Mouse (Mus musculus): ENCODE data around the gene Gm27235. TPM values are rescaled to one million over a fixed set of nuclear protein-coding genes. Genes with fewer than 3 reads are reported as not detected.
"Not testable (repeated sequence)": the region's sequence is repeated elsewhere in the genome, so short reads cannot be mapped to it uniquely, and the experiment has no call there.

Gene Gm27235
- total RNA-seq (2014; fragmentation: Nextera tagmentation), result not detected in 2 replicates
- total RNA-seq (2017), result not detected in 2 replicates

GRCm38 (mm10) chr9:35790001-35790400, at the start of gene Gm27235, which contains the start of gene D730048I06Rik:
Gene Gm27235 (minus strand): TSS chr9:35790101.
Gene D730048I06Rik (minus strand): TSS chr9:35790112.
- ATAC-seq (replicated peaks; ENCODE audit: low FRiP score, low TSS enrichment, poor library complexity, severe bottlenecking), result no peak

GRCm38 (mm10) chr9:35817881-35818280, 28.0 kb upstream of the Gm27235 start:
- not testable (repeated sequence) for ATAC-seq (replicated peaks; ENCODE audit: low FRiP score, low TSS enrichment, poor library complexity, severe bottlenecking)

- no peak for ATAC-seq (replicated peaks; ENCODE audit: low FRiP score, low TSS enrichment, poor library complexity, severe bottlenecking)
Observed at GRCm38 (mm10) chr9:35798146-35798545, 8.2 kb upstream of the Gm27235 start.

- ATAC-seq (replicated peaks; ENCODE audit: low FRiP score, low TSS enrichment, poor library complexity, severe bottlenecking), result no peak
Observed at GRCm38 (mm10) chr9:35778009-35778408, 11.9 kb downstream of the Gm27235 start, which contains the start of gene Gm17727. Gene Gm17727 (minus strand): TSS chr9:35778109.

- no peak for ATAC-seq (replicated peaks; ENCODE audit: low FRiP score, low TSS enrichment, poor library complexity, severe bottlenecking)
Observed at GRCm38 (mm10) chr9:35756843-35757242, 33.1 kb downstream of the Gm27235 start.

- ATAC-seq (replicated peaks; ENCODE audit: low FRiP score, low TSS enrichment, poor library complexity, severe bottlenecking), result no peak
Observed at GRCm38 (mm10) chr9:35740749-35741148, 49.2 kb downstream of the Gm27235 start, which contains the start of gene Gm17677. Gene Gm17677 (plus strand): TSS chr9:35741049.

Other genes with a start within 250 kb of the Gm27235 start
- not detected in 2 replicates for gene Ddx25, start 231.6 kb downstream of the Gm27235 start, total RNA-seq (2014; fragmentation: Nextera tagmentation)
- gene Ddx25, start 231.6 kb downstream of the Gm27235 start, total RNA-seq (2017), result 0.11 TPM in 1 of 2 replicates, not detected in the other
- gene Pus3, start 231.5 kb downstream of the Gm27235 start, total RNA-seq (2014; fragmentation: Nextera tagmentation), result 23.3 and 27.3 TPM in 2 replicates
- gene Pus3, start 231.5 kb downstream of the Gm27235 start, total RNA-seq (2017), result 34.8 and 44.3 TPM in 2 replicates
- 0.59 and 1.2 TPM in 2 replicates for gene Pate2, start 219.8 kb downstream of the Gm27235 start, total RNA-seq (2014; fragmentation: Nextera tagmentation)
- gene Pate2, start 219.8 kb downstream of the Gm27235 start, total RNA-seq (2017), result not detected in 2 replicates
- gene Hyls1, start 219.7 kb downstream of the Gm27235 start, total RNA-seq (2014; fragmentation: Nextera tagmentation), result 11.1 and 12.1 TPM in 2 replicates
- 10.1 and 11.0 TPM in 2 replicates for gene Hyls1, start 219.7 kb downstream of the Gm27235 start, total RNA-seq (2017)
- gene Pate4, start 178.2 kb downstream of the Gm27235 start, total RNA-seq (2014; fragmentation: Nextera tagmentation), result not detected in 2 replicates
- gene Pate4, start 178.2 kb downstream of the Gm27235 start, total RNA-seq (2017), result not detected in 2 replicates
- gene Pate3, start 141.9 kb downstream of the Gm27235 start, total RNA-seq (2014; fragmentation: Nextera tagmentation), result not detected in 2 replicates
- not detected in 2 replicates for gene Pate3, start 141.9 kb downstream of the Gm27235 start, total RNA-seq (2017)
- gene Pate1, start 102.7 kb downstream of the Gm27235 start, total RNA-seq (2014; fragmentation: Nextera tagmentation), result not detected in 2 replicates
- not detected in 2 replicates for gene Pate1, start 102.7 kb downstream of the Gm27235 start, total RNA-seq (2017)
- gene Gm17677, start 49.1 kb downstream of the Gm27235 start, total RNA-seq (2014; fragmentation: Nextera tagmentation), result not detected in 2 replicates
- not detected in 2 replicates for gene Gm17677, start 49.1 kb downstream of the Gm27235 start, total RNA-seq (2017)
- gene Gm17727, start 12.0 kb downstream of the Gm27235 start, total RNA-seq (2014; fragmentation: Nextera tagmentation), result not detected in 2 replicates
- not detected in 2 replicates for gene Gm17727, start 12.0 kb downstream of the Gm27235 start, total RNA-seq (2017)
- gene D730048I06Rik, start within 50 bp of the Gm27235 start, total RNA-seq (2014; fragmentation: Nextera tagmentation), result not detected in 2 replicates
- not detected in 2 replicates for gene D730048I06Rik, start within 50 bp of the Gm27235 start, total RNA-seq (2017)
- gene 9230110F15Rik, start 54.0 kb upstream of the Gm27235 start, total RNA-seq (2014; fragmentation: Nextera tagmentation), result not detected in 2 replicates
- gene 9230110F15Rik, start 54.0 kb upstream of the Gm27235 start, total RNA-seq (2017), result not detected in 2 replicates
- gene 9230113P08Rik, start 118.3 kb upstream of the Gm27235 start, total RNA-seq (2014; fragmentation: Nextera tagmentation), result not detected in 2 replicates
- not detected in 2 replicates for gene 9230113P08Rik, start 118.3 kb upstream of the Gm27235 start, total RNA-seq (2017)

Measured in megakaryocyte-erythroid progenitor cell, adult 5-6 weeks (primary cell).